In the genomic region with DNA sequence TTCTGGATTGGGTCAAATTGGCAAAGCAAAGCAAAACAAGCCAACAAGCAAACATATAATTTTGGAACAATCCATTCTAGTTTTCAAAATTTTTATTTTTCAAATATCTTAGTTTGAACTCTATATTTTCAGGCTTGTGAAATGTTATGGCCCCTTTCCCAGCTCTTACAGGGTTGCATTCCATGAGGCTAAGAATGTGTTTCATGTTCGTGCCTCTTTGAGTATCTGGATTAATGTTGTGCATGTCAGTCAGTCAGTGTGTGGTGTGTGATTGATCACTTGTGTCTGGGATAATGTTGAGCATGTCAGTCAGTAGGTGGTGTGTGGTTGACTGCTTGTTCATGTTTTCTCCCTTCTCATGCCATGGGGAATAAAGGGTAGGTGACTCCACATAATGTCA, we compare ENCODE assay signal across 27 mouse cellular contexts. TPM values are rescaled to one million over a fixed set of nuclear protein-coding genes. Genes with fewer than 3 reads are reported as not detected.
"Had no signal": no experiment of that assay in that cellular context is flagged by ENCODE, and none has a peak within 500 bp of the region (broad histone marks: within the 10 kb centered on the region; RNA-seq: fewer than 3 reads in every experiment).

No protein-coding gene starts in this region.

- H3K4me3 ChIP-seq: gastrocnemius, adult 2 months; heart, embryonic 10.5 days; heart, embryonic 12.5 days; hindbrain, embryonic 10.5 days; hindbrain, embryonic 12.5 days; intestine, embryonic 15.5 days; kidney, embryonic 15.5 days; left cerebral cortex, adult 2 months; limb, embryonic 10.5 days; limb, embryonic 12.5 days; liver, embryonic 13.5 days; liver, embryonic 15.5 days had no signal

- H3K27ac ChIP-seq: gastrocnemius, adult 2 months; heart, embryonic 10.5 days; hindbrain, embryonic 10.5 days; hindbrain, embryonic 12.5 days; hindbrain, embryonic 14.5 days; intestine, embryonic 15.5 days; kidney, embryonic 15.5 days; kidney, postnatal 0 days; left cerebral cortex, adult 2 months; limb, embryonic 10.5 days; limb, embryonic 12.5 days; liver, embryonic 15.5 days had no signal

- H3K36me3 ChIP-seq: heart, embryonic 10.5 days; heart, embryonic 12.5 days; hindbrain, embryonic 10.5 days; hindbrain, embryonic 12.5 days; intestine, embryonic 15.5 days; kidney, embryonic 15.5 days; limb, embryonic 10.5 days; limb, embryonic 12.5 days; liver, embryonic 13.5 days; liver, embryonic 15.5 days had no signal

- H3K4me1 ChIP-seq: heart, embryonic 10.5 days; heart, embryonic 12.5 days; hindbrain, embryonic 10.5 days; hindbrain, embryonic 12.5 days; intestine, embryonic 15.5 days; kidney, embryonic 15.5 days; limb, embryonic 10.5 days; limb, embryonic 12.5 days had no signal

- H3K9me3 ChIP-seq: heart, embryonic 10.5 days; heart, embryonic 12.5 days; hindbrain, embryonic 10.5 days; hindbrain, embryonic 12.5 days; intestine, embryonic 15.5 days; kidney, embryonic 15.5 days; limb, embryonic 10.5 days; limb, embryonic 12.5 days; liver, embryonic 13.5 days; liver, embryonic 15.5 days had no signal

- H3K27me3 ChIP-seq: heart, embryonic 12.5 days; hindbrain, embryonic 12.5 days; intestine, embryonic 15.5 days; kidney, embryonic 15.5 days; limb, embryonic 12.5 days; liver, embryonic 13.5 days; liver, embryonic 15.5 days had no signal

- DNase-seq: gastrocnemius, adult 2 months; gastrocnemius, postnatal 10 days; gastrocnemius, postnatal 25 days; heart, adult 18-20 months; heart, postnatal 10 days; heart, postnatal 4 days; kidney, adult 18-20 months; kidney, adult 9 months; kidney, postnatal 14 days; kidney, postnatal 36 days; layer of hippocampus, adult 9-11 months; layer of hippocampus, postnatal 36 days; liver; liver, embryonic 13.5 days had no signal

RNA-seq across cellular contexts. Expression of a gene that starts 37.5 kb away (rescaled TPM):
- polyA plus RNA-seq: heart, embryonic 10.5 days; heart, embryonic 12.5 days; hindbrain, embryonic 10.5 days; hindbrain, embryonic 12.5 days; hindbrain, embryonic 14.5 days; hindbrain, embryonic 16.5 days; limb, embryonic 10.5 days; limb, embryonic 12.5 days had no signal
